Mouse (Mus musculus): ENCODE results near the gene 1700029H14Rik.

Gene 1700029H14Rik

GRCm38 (mm10) chr8:13562118-13562517, at the start of gene 1700029H14Rik:
1700029H14Rik (minus strand) TSS chr8:13562461.
- DNase-seq = peak in 1 of 2 experiments; percentile 49

GRCm38 (mm10) chr8:13611702-13612101, 49.4 kb upstream of the 1700029H14Rik start:
- DNase-seq = no peak

GRCm38 (mm10) chr8:13609971-13610370, 47.7 kb upstream of the 1700029H14Rik start:
- no peak for DNase-seq

DNA sequence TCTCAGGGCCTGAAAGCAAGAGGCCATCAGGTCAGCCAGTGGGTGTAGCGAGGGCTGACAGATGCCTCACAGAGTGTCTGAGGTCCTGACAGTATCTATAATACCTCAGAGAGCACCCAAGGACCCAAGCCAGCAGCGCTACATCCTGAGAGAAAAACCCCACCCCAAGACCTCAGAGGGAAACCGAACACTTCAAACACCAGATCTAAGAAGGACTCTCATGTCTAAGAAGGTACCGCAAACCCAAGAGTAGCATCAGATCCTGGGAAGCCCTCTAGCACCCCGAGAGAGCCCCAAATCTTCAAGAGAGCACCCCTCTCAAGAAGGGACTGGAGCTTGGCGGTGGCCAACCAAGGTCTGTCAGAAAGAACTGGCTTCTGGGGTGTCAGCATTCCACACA, 46.7 kb upstream of the 1700029H14Rik start:
- DNase-seq = no peak

DNA sequence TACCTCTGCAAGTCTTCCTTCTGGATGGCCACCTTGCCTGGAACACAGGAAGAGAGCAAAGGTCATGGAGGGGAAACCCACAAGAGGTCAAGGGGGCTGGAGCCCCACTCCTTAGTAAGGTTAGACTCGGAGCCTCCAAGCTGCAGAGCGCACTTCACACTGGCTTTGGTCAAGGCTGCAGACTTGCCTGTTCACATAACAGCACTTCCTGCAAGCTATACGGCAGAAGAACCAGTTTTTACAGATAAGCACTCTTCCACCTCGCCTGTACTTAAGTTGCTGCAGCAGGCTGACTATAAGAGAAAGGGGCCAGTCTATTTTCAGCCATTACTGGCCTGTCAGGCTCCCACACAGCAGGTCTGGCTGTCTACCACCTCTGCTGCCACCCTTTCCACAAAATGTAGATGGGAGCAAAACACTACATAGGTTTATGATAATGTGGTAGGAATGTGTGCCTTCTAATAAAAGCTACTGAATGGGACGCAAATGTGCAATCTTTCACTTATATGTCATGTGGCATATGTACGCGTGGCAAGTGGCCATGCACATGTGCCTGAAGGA, 43.7 kb upstream of the 1700029H14Rik start:
- DNase-seq = no peak

- peak; percentile 59 to 77 for DNase-seq
These were observed 40.4 kb upstream of the 1700029H14Rik start for GRCm38 (mm10) chr8:13602621-13603020.

DNA sequence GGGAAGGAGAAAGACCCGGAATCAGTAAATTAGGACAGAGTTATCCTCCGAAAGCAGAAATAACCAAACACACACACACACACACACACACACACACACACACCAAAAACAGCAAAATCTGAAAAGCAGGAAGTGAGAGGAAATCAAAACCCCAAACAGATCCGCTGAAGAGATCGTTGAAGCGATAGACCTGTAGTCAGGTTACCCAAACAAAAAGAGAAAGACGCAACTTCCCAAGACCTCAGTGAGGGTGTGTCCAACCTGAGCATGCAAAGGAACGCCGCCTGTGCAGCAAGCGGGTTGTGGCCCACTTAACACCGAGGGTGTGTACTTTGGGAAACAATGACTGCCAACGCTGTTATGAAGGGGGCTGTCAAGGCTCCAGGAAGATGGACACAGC, 38.9 kb upstream of the 1700029H14Rik start:
- no peak for DNase-seq

DNA sequence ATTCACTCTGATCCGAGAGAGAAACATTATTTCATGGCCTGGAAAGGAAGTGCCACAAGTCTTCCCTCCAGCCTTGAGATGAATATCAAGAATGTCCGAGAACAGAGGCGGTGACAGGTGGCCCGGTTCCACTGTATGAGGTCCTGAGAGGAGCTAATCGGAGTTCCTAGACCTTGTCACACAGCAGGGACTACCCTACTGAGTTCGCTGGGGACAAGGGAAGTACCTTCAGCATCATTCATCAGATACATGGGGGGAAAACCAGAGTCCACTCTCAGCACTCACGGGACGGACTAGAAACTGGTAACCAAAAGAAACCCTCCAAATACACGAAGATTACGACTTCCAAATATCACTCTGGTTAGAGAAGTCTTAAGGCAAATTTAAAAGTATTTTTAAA, 38.5 kb upstream of the 1700029H14Rik start:
- DNase-seq = no peak

DNA sequence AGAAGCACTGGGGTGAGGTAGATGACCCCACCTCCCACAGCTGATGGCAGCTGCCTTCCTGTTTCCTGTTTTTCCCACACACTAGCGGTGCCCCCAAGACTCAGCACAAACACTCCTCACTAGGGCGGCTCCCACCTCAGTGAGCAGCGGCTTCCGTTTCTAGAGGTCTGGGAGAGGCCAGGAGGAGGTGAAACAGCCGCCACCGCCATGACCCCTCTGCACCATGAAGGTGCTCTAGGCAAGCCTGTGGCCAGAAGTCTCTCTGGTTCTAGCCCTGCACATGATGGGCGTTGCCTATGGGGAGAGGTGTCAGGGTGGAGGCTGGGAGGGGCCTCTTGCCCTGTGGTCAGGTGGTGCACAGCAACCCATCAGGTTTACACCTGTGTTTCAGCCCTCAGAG, 37.9 kb upstream of the 1700029H14Rik start:
- no peak for DNase-seq

DNA sequence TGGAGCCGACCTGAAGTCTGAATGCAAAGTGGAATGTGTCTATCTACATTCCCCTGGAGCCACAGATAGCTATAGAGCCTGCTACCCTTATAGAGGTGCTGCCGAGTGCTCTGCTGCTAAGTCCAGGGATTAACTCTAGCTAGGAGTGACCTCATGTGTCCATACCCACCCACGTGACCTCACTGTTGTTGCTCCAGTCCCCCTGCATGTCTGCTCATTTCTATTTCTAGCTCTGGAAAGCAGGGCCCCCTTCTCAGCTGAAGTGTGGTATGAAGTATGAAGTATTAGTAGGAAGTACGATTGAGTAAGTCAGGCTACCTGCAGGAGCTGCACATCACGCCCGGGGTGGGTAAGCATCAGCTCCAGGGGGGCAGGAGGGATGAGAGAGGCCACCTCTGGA, 35.5 kb upstream of the 1700029H14Rik start:
- DNase-seq = no peak

GRCm38 (mm10) chr8:13595861-13596260, 33.6 kb upstream of the 1700029H14Rik start:
- DNase-seq = peak; percentile 55 to 57

DNA sequence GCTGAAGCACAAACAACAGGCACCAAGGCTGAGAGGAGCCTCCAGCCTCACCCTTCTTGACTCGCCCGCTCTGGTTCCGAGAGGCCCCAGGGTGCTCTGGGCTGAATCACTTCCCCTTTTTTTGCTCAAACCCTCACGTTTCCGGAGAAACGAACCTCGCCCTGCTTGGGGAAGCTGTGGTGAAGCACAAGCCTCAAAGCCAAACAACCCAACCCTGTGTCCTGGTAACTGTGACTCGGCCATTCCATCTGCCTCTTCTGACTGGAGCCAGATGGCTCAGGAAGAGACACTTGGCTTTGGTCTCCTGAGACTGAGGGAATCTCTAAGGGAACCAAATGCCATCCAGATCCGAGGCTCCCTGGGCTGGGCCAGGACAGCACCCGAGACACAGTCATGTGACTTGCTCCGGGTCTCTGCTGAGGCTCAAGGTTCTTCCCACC, 32.6 kb upstream of the 1700029H14Rik start:
- DNase-seq = peak; percentile 86 to 88

DNA sequence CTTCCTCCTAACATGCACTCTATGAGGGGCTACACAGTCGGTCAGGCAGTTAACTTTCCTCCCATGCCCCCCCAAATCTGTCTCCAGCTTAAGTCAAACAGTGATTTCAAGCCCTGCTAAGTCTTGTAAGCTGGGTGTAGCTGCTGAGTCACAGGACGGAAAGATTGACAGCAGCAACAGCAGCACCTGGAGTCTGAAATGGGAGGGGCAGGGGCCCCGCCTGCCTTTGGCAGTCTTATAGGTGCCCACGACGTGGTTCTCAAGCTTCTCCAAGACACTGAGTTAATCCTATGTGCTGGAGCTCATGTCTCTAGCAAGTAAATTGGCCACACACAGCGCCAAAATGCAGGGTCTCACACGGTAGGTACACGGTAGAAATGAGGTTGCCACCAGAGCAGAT, 31.1 kb upstream of the 1700029H14Rik start:
- DNase-seq = no peak

DNA sequence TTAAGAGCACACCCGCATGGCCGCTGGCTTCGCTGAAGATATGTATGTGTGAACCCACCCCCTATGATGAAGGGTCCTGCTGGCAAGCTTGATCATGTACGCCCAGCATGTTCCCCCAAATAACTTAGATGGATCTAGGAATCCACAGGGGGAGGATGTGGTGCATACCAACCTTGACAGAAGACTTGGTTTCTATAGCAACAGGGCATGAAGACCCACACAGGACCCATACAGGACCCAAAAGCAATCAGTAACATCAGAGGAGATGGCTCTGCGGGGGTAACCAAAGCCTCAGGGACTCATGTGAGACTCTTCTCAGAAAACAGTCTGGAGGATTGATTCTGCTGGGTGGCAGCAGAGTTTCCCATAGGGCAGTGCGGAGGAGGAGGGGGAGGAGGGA, 29.0 kb upstream of the 1700029H14Rik start:
- no peak for DNase-seq

DNA sequence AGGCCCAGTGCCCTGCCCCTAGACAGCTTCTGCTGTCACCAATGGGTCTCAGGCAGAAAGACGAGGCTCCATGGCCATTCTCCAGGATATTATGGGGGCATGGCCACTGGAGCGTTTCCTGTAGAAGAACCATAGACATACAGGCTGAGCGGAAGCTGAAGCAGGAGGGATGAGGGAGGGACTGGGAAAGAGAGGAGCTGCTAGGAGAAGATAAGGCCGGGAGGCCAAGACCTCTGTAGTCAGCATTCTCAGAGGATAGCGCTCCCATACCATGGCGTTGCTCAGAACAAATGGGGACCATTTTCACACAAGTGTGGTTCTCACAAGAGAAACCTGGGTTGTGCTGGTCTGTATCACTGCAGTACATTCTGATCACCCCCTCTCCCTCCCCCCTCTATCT, 26.8 kb upstream of the 1700029H14Rik start:
- DNase-seq = no peak

GRCm38 (mm10) chr8:13584652-13585051, 22.4 kb upstream of the 1700029H14Rik start:
- peak in 1 of 2 experiments; percentile 39 for DNase-seq

DNA sequence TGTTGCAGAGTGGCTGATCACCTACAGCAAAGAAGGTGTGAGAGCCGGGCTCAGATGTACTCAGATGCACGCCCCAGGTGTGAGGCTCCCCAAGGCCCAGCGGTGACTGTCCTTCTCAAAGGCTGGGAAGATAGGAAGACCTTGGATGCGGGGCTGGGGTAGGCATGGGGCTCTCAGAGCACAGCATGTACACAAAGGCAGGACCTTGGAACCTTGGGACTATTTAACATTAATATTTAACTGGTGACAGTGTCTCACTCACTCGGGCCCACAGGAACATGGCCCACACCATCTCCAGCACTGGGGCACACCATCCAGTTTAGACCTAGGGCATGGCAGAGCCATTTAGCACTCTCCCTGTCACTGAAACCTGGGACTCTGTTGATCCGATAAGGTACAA, 15.6 kb upstream of the 1700029H14Rik start:
- DNase-seq = no peak

DNA sequence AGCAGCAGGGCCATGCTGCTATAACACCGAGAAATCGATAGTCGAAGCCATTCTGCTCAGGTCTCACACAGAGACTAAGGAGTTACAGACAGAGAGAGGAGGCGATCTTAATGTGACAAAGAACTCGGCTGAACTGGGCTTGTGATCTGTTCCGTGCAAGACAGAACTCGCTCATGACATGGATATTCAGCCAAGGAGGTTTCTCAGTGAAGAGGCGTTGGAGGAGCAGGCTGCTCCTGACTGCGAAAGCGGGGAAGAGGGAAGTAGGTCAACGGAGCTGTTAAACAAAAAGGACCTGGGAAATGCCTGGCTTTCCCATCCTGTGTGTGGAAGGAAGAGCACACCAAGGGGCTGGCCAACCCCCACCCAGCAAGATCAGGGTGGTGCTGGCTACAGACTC, 9.7 kb upstream of the 1700029H14Rik start:
- no peak for DNase-seq

DNA sequence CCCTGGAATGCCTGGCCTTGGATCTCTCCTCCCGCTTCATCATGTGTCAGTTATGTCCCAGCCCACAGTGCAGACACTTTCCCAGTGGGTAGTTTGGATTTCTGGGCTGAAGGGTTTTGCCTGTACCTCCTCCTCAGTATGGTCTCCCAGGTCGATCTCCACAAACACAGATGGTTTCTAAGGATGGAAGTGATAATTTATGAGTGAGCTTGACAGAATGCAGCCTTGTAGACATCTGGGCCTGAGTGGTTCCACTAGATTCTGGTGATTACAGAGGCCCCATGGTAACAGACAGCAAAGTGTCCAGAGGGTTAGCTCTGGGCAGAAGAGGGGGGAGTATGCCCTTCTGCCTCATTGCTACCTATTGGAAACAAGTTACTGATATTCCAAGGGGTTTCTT, 4.7 kb downstream of the 1700029H14Rik start:
- DNase-seq = no peak

DNA sequence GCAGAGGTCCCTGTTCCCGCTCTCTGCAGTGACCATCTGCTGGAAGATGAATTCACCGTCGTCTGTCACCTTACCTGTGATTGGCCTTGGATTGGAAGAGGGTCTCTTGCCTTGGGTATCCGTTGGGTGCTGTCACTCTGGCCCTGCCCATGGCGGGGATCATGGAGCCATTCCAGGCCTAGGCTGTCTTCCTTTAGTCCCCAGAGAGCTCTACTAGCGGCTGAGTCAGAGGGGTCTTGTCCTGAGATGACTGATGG, 10.8 kb downstream of the 1700029H14Rik start:
- peak in 1 of 2 experiments; percentile 15 for DNase-seq

GRCm38 (mm10) chr8:13550718-13551573, 11.3 kb downstream of the 1700029H14Rik start:
- DNase-seq = peak; percentile 86 to 93

- DNase-seq = peak; percentile 53 to 63
These were observed 13.4 kb downstream of the 1700029H14Rik start for GRCm38 (mm10) chr8:13548831-13549230.

GRCm38 (mm10) chr8:13548235-13548634, 14.0 kb downstream of the 1700029H14Rik start:
- DNase-seq = peak; percentile 58 to 72

- no peak for DNase-seq
These were observed 15.8 kb downstream of the 1700029H14Rik start for GRCm38 (mm10) chr8:13546421-13546820.

- no peak for DNase-seq
These were observed 20.7 kb downstream of the 1700029H14Rik start for GRCm38 (mm10) chr8:13541526-13541925.

Data from cerebellum, postnatal 25 days (tissue).